Mouse (Mus musculus) adipose tissue, adult 10 weeks (tissue): Measurements from ENCODE around the gene Tas2r121. TPM values are rescaled to one million over a fixed set of nuclear protein-coding genes. Genes with fewer than 3 reads are reported as not detected.

Source experiments
- polyA plus RNA-seq: library from polyadenylated mRNA; stranded (reverse); fragments of 350-450 nt; fragmentation: Illumina TruSeq; extraction: RNeasy Lipid Tissue Mini Kit (QIAGEN cat#74804); gene quantifications from one replicate; pipeline ENCODE4 v1.2.3, GENCODE M21; 2014; ENCODE audit warnings: low read depth, low replicate concordance

Tas2r121 gene
- polyA plus RNA-seq, result not detected

GRCm38 (mm10) chr6:132700907-132701306 is at the start of gene Tas2r121:
Gene Tas2r121, minus strand, starts transcription at chr6:132701007.

GRCm38 (mm10) chr6:132737935-132738334 is 37.1 kb upstream of the Tas2r121 start, which contains the start of gene Tas2r115:
Gene Tas2r115, minus strand, starts transcription at chr6:132738035.

GRCm38 (mm10) chr6:132711828-132712227 is 11.0 kb upstream of the Tas2r121 start, which contains the start of gene Tas2r122:
Gene Tas2r122, minus strand, starts transcription at chr6:132711928.

GRCm38 (mm10) chr6:132656653-132657052 is 44.2 kb downstream of the Tas2r121 start, which contains the start of gene Tas2r120:
Gene Tas2r120, plus strand, starts transcription at chr6:132656953.

GRCm38 (mm10) chr6:132651426-132651825 is 49.4 kb downstream of the Tas2r121 start, which contains the start of gene A630073D07Rik:
Gene A630073D07Rik, minus strand, starts transcription at chr6:132651526.

Other genes starting within 250 kb of the Tas2r121 start
- gene Prh1, start 131.2 kb downstream of the Tas2r121 start, polyA plus RNA-seq, result not detected
- not detected for gene Prp2, start 105.1 kb downstream of the Tas2r121 start, polyA plus RNA-seq
- gene A630073D07Rik, start 49.5 kb downstream of the Tas2r121 start, polyA plus RNA-seq, result not detected
- not detected for gene Tas2r120, start 44.1 kb downstream of the Tas2r121 start, polyA plus RNA-seq
- gene Tas2r122, start 10.9 kb upstream of the Tas2r121 start, polyA plus RNA-seq, result not detected
- not detected for gene Tas2r115, start 37.0 kb upstream of the Tas2r121 start, polyA plus RNA-seq
- not detected for gene Tas2r124, start 53.7 kb upstream of the Tas2r121 start, polyA plus RNA-seq
- not detected for gene Tas2r102, start 61.1 kb upstream of the Tas2r121 start, polyA plus RNA-seq
- not detected for gene Tas2r136, start 77.2 kb upstream of the Tas2r121 start, polyA plus RNA-seq
- not detected for gene Tas2r117, start 101.8 kb upstream of the Tas2r121 start, polyA plus RNA-seq
- gene Tas2r123, start 146.1 kb upstream of the Tas2r121 start, polyA plus RNA-seq, result not detected
- gene Tas2r116, start 154.4 kb upstream of the Tas2r121 start, polyA plus RNA-seq, result not detected
- gene Tas2r110, start 167.0 kb upstream of the Tas2r121 start, polyA plus RNA-seq, result not detected
- gene Tas2r113, start 192.0 kb upstream of the Tas2r121 start, polyA plus RNA-seq, result not detected
- gene Tas2r125, start 208.6 kb upstream of the Tas2r121 start, polyA plus RNA-seq, result not detected